21 mouse cellular contexts compared by ENCODE assay signal in genomic region chr1:89471430-89471829, GRCm38 (mm10). TPM values are rescaled to one million over a fixed set of nuclear protein-coding genes. Genes with fewer than 3 reads are reported as not detected.
A peak's percentile ranks its signal among the peaks of the same experiment; 100 is the strongest.
DNase-seq lines count a peak whose midpoint lies in the region; ATAC-seq and TF ChIP-seq lines count a peak whose summit lies in the region.
"Had no signal": no experiment of that assay in that cellular context is flagged by ENCODE, and none has a peak within 500 bp of the region (broad histone marks: within the 10 kb centered on the region; RNA-seq: fewer than 3 reads in every experiment).

No protein-coding gene starts in this region.

- DNase-seq in heart, embryonic 10.5 days (ENCODE audit: low spot score) = no peak
- no peak for DNase-seq in heart, postnatal 36 days
- no peak for DNase-seq in kidney, adult 2 months
- DNase-seq in kidney, adult 9 months = no peak
- no peak for DNase-seq in neural tube, embryonic 10.5 days (ENCODE audit: extremely low spot score, low spot score)
- no peak for DNase-seq in cerebellum, adult 8-10 months
- DNase-seq in liver, postnatal 0 days = no peak
- DNase-seq: adrenal gland, postnatal 25 days; cerebellum, adult 11 months; heart, postnatal 4 days; kidney, postnatal 10 days; liver, embryonic 13.5 days; lung, postnatal 4 days; retina, postnatal 1 day; thymus, adult 2 months had no signal

- H3K4me2 ChIP-seq in neural tube, embryonic 13.5 days = no peak overlapping the region
- no peak overlapping the region for H3K4me2 ChIP-seq in liver, postnatal 0 days (ENCODE audit: low read depth, low read length)
- H3K4me2 ChIP-seq: liver, embryonic 13.5 days; lung, embryonic 15.5 days; stomach, embryonic 15.5 days had no signal

- ATAC-seq in neural tube, embryonic 13.5 days (ENCODE audit: low read depth) = no peak
- no peak for ATAC-seq in liver, postnatal 0 days
- ATAC-seq: activated CD4-positive, CD25-positive, alpha-beta regulatory T cell, adult 4 months; forebrain, embryonic 14.5 days had no signal

- WGBS in heart, embryonic 10.5 days = 67% methylated on average over 4 of the region's 4 CpGs
- 40% methylated on average over 4 of the region's 4 CpGs for WGBS in kidney, adult 2 months
- WGBS in neural tube, embryonic 13.5 days = 64% methylated on average over 4 of the region's 4 CpGs
- 67% methylated on average over 4 of the region's 4 CpGs for WGBS in liver, postnatal 0 days (ENCODE audit: insufficient replicate concordance)

- H3K36me3 ChIP-seq in heart, embryonic 10.5 days = no peaks in the 10 kb centered on the region
- H3K36me3 ChIP-seq in kidney, adult 2 months (ENCODE audit: control insufficient read depth, insufficient read depth, low read length) = no peaks in the 10 kb centered on the region
- H3K36me3 ChIP-seq in neural tube, embryonic 13.5 days = no peaks in the 10 kb centered on the region
- H3K36me3 ChIP-seq in liver, postnatal 0 days (replicated peaks; ENCODE audit: insufficient read depth, low read length) = no peaks in the 10 kb centered on the region
- H3K36me3 ChIP-seq: G1E; liver, embryonic 13.5 days; lung, embryonic 15.5 days; stomach, embryonic 15.5 days had no signal

- no peak for TF ChIP-seq POLR2A in kidney, adult 2 months (IDR thresholded peaks at IDR 0.05; ENCODE audit: low read depth, low read length)

- peaks cover 85% of the 10 kb centered on the region for H3K4me1 ChIP-seq in heart, embryonic 10.5 days
- H3K4me1 ChIP-seq in kidney, adult 2 months (ENCODE audit: control insufficient read depth, insufficient read depth, low read length) = peaks cover 62% of the 10 kb centered on the region
- peaks cover 85% of the 10 kb centered on the region for H3K4me1 ChIP-seq in neural tube, embryonic 13.5 days (replicated peaks)
- peaks cover 21% of the 10 kb centered on the region for H3K4me1 ChIP-seq in liver, postnatal 0 days (ENCODE audit: insufficient read depth)

- TF ChIP-seq CTCF in kidney, adult 2 months (conservative IDR thresholded peaks at IDR 0.05; ENCODE audit: insufficient read depth, insufficient read length, low read depth, low read length) = no peak
- no peak for TF ChIP-seq CTCF in liver, postnatal 0 days (IDR thresholded peaks at IDR 0.05; ENCODE audit: low read depth)

- H3K27me3 ChIP-seq in heart, embryonic 10.5 days (ENCODE audit: insufficient read depth, poor library complexity, severe bottlenecking) = no peaks in the 10 kb centered on the region
- H3K27me3 ChIP-seq in kidney, adult 2 months (replicated peaks; ENCODE audit: control insufficient read depth, insufficient read depth, low read length) = no peaks in the 10 kb centered on the region
- no peaks in the 10 kb centered on the region for H3K27me3 ChIP-seq in neural tube, embryonic 13.5 days
- H3K27me3 ChIP-seq in liver, postnatal 0 days (ENCODE audit: insufficient read depth, low read length) = no peaks in the 10 kb centered on the region
- H3K27me3 ChIP-seq: liver, embryonic 13.5 days; lung, embryonic 15.5 days; stomach, embryonic 15.5 days had no signal

- H3K4me3 ChIP-seq in heart, embryonic 10.5 days = no peak overlapping the region
- no peak overlapping the region for H3K4me3 ChIP-seq in kidney, adult 2 months (ENCODE audit: insufficient read depth, low read depth, low read length)
- H3K4me3 ChIP-seq in neural tube, embryonic 13.5 days = no peak overlapping the region
- no peak overlapping the region for H3K4me3 ChIP-seq in liver, postnatal 0 days (ENCODE audit: low read depth, low read length)
- H3K4me3 ChIP-seq: liver, embryonic 13.5 days; lung, embryonic 15.5 days; stomach, embryonic 15.5 days had no signal

- H3K27ac ChIP-seq in heart, embryonic 10.5 days = peak overlapping the region; percentile 59
- 0 out of 2 replicates have a peak overlapping the region, but pooled peaks have one; percentile 11 for H3K27ac ChIP-seq in kidney, adult 2 months (ENCODE audit: insufficient read depth, low read depth, low read length)
- peak overlapping the region; percentile 33; the same call in 1 of the 2 replicates for H3K27ac ChIP-seq in neural tube, embryonic 13.5 days (replicated peaks)
- no peak overlapping the region for H3K27ac ChIP-seq in liver, postnatal 0 days (ENCODE audit: low read depth)
- H3K27ac ChIP-seq: liver, embryonic 13.5 days; lung, embryonic 15.5 days; stomach, embryonic 15.5 days had no signal

- no peak for TF ChIP-seq EP300 in liver, postnatal 0 days (IDR thresholded peaks at IDR 0.05; ENCODE audit: low read depth)

- intact Hi-C loops in heart, postnatal 36 days (cut with DNase I) = no loop called here

- no peak overlapping the region for H3K9ac ChIP-seq in neural tube, embryonic 13.5 days
- no peak overlapping the region for H3K9ac ChIP-seq in liver, postnatal 0 days (replicated peaks)
- H3K9ac ChIP-seq: liver, embryonic 13.5 days; lung, embryonic 15.5 days; stomach, embryonic 15.5 days had no signal

- no peaks in the 10 kb centered on the region for H3K9me3 ChIP-seq in heart, embryonic 10.5 days
- H3K9me3 ChIP-seq in neural tube, embryonic 13.5 days = no peaks in the 10 kb centered on the region
- H3K9me3 ChIP-seq in liver, postnatal 0 days (ENCODE audit: low read length) = no peaks in the 10 kb centered on the region
- H3K9me3 ChIP-seq: liver, embryonic 13.5 days; lung, embryonic 15.5 days; stomach, embryonic 15.5 days had no signal

RNA-seq across cellular contexts. Expression of gene Agap1, which starts 16.8 kb away (rescaled TPM):
- polyA plus RNA-seq in heart, embryonic 10.5 days (2016; fragmentation: Nextera tagmentation; extraction: Ambion mirVana) = 7.6 and 10.3 TPM in 2 replicates
- total RNA-seq in heart, postnatal 36 days (2021) = 10 to 100 TPM; 60.8 to 67.6 TPM
- polyA plus RNA-seq in kidney, adult 2 months (2012; rRNA removed) = 29.3 and 31.6 TPM in 2 replicates
- polyA plus RNA-seq in neural tube, embryonic 13.5 days (2015; fragmentation: Nextera tagmentation; extraction: Ambion mirVana) = 48.1 and 52.9 TPM in 2 replicates
- polyA plus RNA-seq in liver, postnatal 0 days (2015; fragmentation: Nextera tagmentation; extraction: Ambion mirVana) = 1.0 and 1.3 TPM in 2 replicates
